Mouse (Mus musculus) midbrain, embryonic 14.5 days (tissue): ENCODE results near the gene Adra2c. TPM values are rescaled to one million over a fixed set of nuclear protein-coding genes. Genes with fewer than 3 reads are reported as not detected.

ENCODE experiments used
- ATAC-seq: fragments of 200-750 bp; cut with Nextera tagmentation; 2 replicates; pipeline ENCODE4 v1.8.0; 2017; ENCODE audit warnings: moderate number of reproducible peaks, moderate library complexity; ENCODE audit not compliant: low FRiP score, low TSS enrichment
- DNase-seq: peaks from one replicate; pipeline ENCODE4 v3.0.0-alpha.2; 2015
- H3K27ac ChIP-seq: fragments of 300-500 bp; sonication (generic); replicated peaks from 2 replicates; pipeline ENCODE4 v1.5.1; 2014; ENCODE audit warnings: mild to moderate bottlenecking, low read depth, low read length, moderate library complexity
- H3K27me3 ChIP-seq: fragments of 300-500 bp; sonication (generic); 2 replicates; pipeline ENCODE4 v1.6.1; 2014; ENCODE audit warnings: low read length, control low read depth, mixed read lengths; ENCODE audit not compliant: control insufficient read depth, insufficient read depth
- H3K36me3 ChIP-seq: fragments of 300-500 bp; sonication (generic); 2 replicates; pipeline ENCODE4 v1.6.1; 2014; ENCODE audit warnings: low read length, control low read depth; ENCODE audit not compliant: control insufficient read depth, insufficient read depth
- H3K4me1 ChIP-seq: fragments of 300-500 bp; sonication (generic); 2 replicates; pipeline ENCODE4 v1.6.1; 2014; ENCODE audit warnings: mild to moderate bottlenecking, antibody characterized with exemption, low read length, control low read depth; ENCODE audit not compliant: control insufficient read depth, insufficient read depth
- H3K4me2 ChIP-seq: fragments of 300-500 bp; sonication (generic); 2 replicates; pipeline ENCODE4 v1.6.1; 2014; ENCODE audit warnings: mild to moderate bottlenecking, low read length, moderate library complexity
- H3K4me3 ChIP-seq: fragments of 300-500 bp; sonication (generic); replicated peaks from 2 replicates; pipeline ENCODE4 v1.5.1; 2014; ENCODE audit warnings: low read depth, low read length
- H3K9ac ChIP-seq: fragments of 300-500 bp; sonication (generic); replicated peaks from 2 replicates; pipeline ENCODE4 v1.6.1; 2014; ENCODE audit warnings: mild to moderate bottlenecking, low read length, moderate library complexity
- H3K9me3 ChIP-seq: fragments of 300-500 bp; sonication (generic); 2 replicates; pipeline ENCODE4 v1.6.1; 2016; ENCODE audit warnings: low read length, control low read depth, mixed read lengths; ENCODE audit not compliant: control insufficient read depth
- WGBS: fragments of 180-500 bp; shearing (Covaris S2); extraction: QIAGEN DNeasy Blood & Tissue Kit; methylation state at CpG from one replicate; pipeline ENCODE4 v1.1.7; 2014; 5-methylcytosine and 5-hydroxymethylcytosine counted together
- polyA plus RNA-seq: library from polyadenylated mRNA; unstranded; fragments of >200 nt; fragmentation: Nextera tagmentation; extraction: Ambion mirVana; gene quantifications from 2 replicates; pipeline ENCODE4 v1.2.1, GENCODE M21; 2014

Adra2c gene
- polyA plus RNA-seq, 1 experiment from 2014 or later: 0.46 TPM

DNA sequence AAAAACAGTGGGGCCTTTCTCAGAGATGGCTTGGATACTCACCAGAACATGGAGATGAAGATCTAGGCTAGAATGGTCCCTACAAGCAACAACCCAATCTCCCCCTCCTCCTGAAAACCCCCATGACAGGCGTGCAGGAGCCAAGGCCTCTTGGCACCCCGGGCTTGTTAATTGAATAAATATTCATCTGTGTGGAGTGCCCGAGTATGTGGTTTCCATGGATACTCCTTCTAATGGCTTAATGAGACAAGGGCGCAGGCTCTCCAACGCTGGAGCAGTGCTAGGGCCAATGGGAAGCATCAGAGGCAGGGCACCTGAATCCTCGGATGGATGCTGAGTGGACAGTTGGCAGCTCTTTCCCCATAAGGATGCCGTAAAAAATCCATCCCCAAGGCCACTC is 10.6 kb upstream of the Adra2c start:
- H3K9me3 ChIP-seq: no peaks in the 10 kb centered on the region
- 24% methylated on average over 7 of the region's 7 CpGs for WGBS
- H3K36me3 ChIP-seq: no peaks in the 10 kb centered on the region
- peak; percentile 78 for ATAC-seq
- no peak overlapping the region for H3K9ac ChIP-seq
- peak; percentile 80 for DNase-seq
- peak overlapping the region; percentile 67 for H3K27ac ChIP-seq
- no peak overlapping the region for H3K4me3 ChIP-seq
- H3K4me1 ChIP-seq: peaks cover 14% of the 10 kb centered on the region
- no peak overlapping the region for H3K4me2 ChIP-seq
- no peaks in the 10 kb centered on the region for H3K27me3 ChIP-seq

DNA sequence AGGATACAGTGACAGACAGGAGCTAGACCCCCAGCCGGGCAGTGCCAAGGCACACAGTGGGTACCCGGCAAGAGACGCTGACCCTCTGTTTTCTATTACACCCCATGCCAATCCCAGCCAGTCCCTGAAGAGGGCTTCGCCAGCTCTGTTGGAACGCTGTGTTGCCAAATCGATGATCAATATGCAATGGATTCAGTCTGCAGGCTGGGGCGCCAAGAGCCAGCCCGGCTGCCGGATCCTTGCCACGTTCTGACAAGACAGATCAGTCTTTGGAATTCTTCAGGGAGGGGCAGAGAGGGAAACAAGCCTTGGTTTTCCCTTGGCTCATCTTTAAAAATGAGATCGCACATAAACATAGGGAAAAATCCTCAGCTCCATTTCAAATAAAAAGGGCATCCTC is 2.8 kb upstream of the Adra2c start:
- 66% methylated on average over 11 of the region's 11 CpGs for WGBS
- no peak overlapping the region for H3K4me2 ChIP-seq
- H3K4me1 ChIP-seq: no peaks in the 10 kb centered on the region
- no peak for DNase-seq
- no peaks in the 10 kb centered on the region for H3K9me3 ChIP-seq
- no peak overlapping the region for H3K27ac ChIP-seq
- H3K4me3 ChIP-seq: no peak overlapping the region
- peaks cover 34% of the 10 kb centered on the region for H3K27me3 ChIP-seq
- H3K36me3 ChIP-seq: no peaks in the 10 kb centered on the region
- no peak overlapping the region for H3K9ac ChIP-seq
- no peak for ATAC-seq

DNA sequence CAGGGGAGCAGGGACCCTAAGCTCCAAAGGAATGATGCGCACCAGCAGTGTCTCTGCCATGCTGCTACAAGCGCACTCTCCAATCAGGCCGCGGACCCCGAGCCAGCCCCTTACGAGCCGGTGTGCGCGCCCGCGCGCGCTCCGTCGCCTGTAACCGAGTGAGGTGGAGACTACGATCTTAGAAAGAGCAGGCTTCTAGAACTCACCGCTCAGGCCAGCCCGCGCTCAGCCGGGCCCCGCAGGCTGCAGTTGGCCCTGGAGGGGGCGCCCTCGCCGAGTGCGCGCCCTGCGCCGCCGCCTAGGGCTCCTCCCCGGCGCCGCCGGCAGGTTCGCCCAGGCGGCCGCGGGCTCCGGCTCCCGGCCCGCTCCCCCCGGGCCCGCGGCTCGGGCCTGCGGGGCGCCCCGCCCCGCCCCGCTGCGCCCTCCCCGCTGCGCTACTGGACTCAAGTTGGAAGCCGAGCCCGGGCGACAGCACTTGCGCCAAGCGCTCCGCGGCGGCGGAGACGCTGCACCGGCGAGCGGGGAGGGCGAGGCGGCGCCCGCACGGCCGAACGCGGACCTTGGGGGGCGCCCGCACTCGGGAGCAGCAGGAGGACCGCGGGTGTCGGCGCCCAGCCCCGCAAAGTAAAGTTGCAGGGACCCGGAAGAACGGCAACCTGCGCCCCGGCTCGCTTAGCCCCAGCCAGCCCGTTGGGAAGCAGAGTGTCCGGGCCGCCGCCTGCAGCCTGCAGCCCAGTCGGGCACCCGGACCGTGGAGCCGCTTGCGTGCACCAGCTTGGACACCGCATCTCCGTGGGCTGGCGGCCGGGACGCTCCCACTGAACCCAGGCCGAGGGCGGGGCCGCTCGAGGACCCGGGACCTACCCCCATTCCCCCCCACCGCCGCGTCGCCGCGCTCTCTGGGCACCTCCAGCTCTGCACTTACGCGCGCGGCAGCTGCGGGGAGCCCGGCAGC is 899 bp downstream of the Adra2c start:
- no peak overlapping the region for H3K27ac ChIP-seq
- WGBS: under 1% methylated on average over 113 of the region's 118 CpGs
- ATAC-seq: 0 out of 2 replicates have a peak, but pooled peaks have one; percentile 34

DNA sequence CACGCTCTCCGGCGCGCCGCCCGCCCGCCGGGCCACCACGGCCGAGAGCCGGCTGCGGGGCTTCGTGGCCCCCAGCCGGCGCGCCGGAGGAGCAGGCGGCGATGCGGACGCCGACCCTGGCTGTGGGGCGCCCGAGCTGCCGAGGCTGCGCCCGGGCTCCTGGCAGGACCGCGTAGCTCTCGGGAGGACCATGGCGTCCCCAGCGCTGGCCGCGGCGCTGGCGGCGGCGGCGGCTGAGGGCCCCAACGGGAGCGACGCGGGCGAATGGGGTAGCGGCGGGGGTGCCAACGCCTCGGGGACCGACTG is 1.5 kb downstream of the Adra2c start:
- 0% methylated on average over 48 of the region's 49 CpGs for WGBS
- Histone ChIP-seq H3K4me1 (no peaks in the 10 kb centered on the region), H3K4me3 (peak overlapping the region; percentile 40), H3K4me2 (peak overlapping the region; percentile 76), H3K27me3 (peaks cover 60% of the 10 kb centered on the region), H3K9me3 (no peaks in the 10 kb centered on the region), H3K27ac (no peak overlapping the region), H3K9ac (peak overlapping the region; percentile 46), H3K36me3 (no peaks in the 10 kb centered on the region)
- DNase-seq: peak; percentile 57
- 0 out of 2 replicates have a peak, but pooled peaks have one; percentile 31 for ATAC-seq

More for the DNA sequence above, 899 bp downstream of the Adra2c start:
- H3K4me1 ChIP-seq: no peaks in the 10 kb centered on the region
- H3K4me2 ChIP-seq: peak overlapping the region; percentile 76
- H3K9me3 ChIP-seq: no peaks in the 10 kb centered on the region
- peak overlapping the region; percentile 46 for H3K9ac ChIP-seq
- no peaks in the 10 kb centered on the region for H3K36me3 ChIP-seq
- peak; percentile 70 for DNase-seq
- peak overlapping the region; percentile 40 for H3K4me3 ChIP-seq
- H3K27me3 ChIP-seq: peaks cover 60% of the 10 kb centered on the region

DNA sequence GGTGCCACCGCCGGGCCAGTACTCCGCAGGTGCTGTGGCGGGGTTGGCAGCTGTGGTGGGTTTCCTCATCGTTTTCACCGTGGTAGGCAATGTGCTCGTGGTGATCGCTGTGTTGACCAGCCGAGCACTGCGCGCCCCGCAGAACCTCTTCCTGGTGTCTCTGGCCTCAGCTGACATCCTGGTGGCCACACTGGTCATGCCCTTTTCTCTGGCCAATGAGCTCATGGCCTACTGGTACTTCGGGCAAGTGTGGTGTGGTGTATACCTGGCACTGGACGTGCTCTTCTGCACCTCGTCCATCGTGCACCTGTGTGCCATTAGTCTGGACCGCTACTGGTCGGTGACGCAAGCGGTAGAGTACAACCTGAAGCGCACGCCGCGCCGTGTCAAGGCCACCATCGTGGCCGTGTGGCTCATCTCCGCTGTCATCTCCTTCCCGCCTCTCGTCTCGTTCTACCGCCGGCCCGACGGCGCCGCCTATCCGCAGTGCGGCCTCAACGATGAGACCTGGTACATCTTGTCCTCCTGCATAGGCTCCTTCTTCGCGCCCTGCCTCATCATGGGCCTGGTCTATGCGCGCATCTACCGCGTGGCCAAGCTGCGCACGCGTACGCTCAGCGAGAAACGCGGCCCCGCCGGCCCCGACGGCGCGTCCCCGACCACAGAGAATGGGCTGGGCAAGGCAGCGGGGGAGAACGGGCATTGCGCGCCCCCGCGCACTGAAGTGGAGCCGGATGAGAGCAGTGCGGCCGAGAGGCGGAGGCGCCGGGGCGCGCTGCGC is 2.1 kb downstream of the Adra2c start:
- ATAC-seq: no peak; the same call in 1 of the 2 replicates
- peak overlapping the region; percentile 46 for H3K9ac ChIP-seq

DNA sequence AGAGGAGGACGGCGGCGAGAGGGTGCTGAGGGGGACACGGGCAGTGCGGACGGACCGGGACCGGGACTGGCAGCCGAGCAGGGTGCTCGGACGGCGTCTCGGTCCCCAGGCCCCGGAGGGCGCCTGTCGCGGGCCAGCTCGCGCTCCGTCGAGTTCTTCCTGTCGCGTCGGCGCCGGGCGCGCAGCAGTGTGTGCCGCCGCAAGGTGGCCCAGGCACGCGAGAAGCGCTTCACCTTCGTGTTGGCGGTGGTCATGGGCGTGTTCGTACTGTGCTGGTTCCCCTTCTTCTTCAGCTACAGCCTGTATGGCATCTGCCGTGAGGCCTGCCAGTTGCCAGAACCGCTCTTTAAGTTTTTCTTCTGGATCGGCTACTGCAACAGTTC is 2.7 kb downstream of the Adra2c start:
- WGBS: 4% methylated on average over 39 of the region's 40 CpGs
- Histone ChIP-seq H3K27me3 (peaks cover 60% of the 10 kb centered on the region), H3K4me1 (peaks cover 4% of the 10 kb centered on the region; the same call in 1 of the 2 replicates), H3K4me3 (peak overlapping the region; percentile 40), H3K9ac (no peak overlapping the region), H3K9me3 (no peaks in the 10 kb centered on the region), H3K4me2 (peak overlapping the region; percentile 76), H3K27ac (no peak overlapping the region), H3K36me3 (no peaks in the 10 kb centered on the region)
- ATAC-seq (no peak), DNase-seq (peak; percentile 52)

More for the DNA sequence above, 2.1 kb downstream of the Adra2c start:
- H3K4me3 ChIP-seq: peak overlapping the region; percentile 40
- no peaks in the 10 kb centered on the region for H3K9me3 ChIP-seq
- H3K27ac ChIP-seq: no peak overlapping the region
- H3K36me3 ChIP-seq: no peaks in the 10 kb centered on the region
- H3K27me3 ChIP-seq: peaks cover 60% of the 10 kb centered on the region
- DNase-seq: peak; percentile 64
- peaks cover 2% of the 10 kb centered on the region; the same call in 1 of the 2 replicates for H3K4me1 ChIP-seq
- peak overlapping the region; percentile 76 for H3K4me2 ChIP-seq
- WGBS: 4% methylated on average over 75 of the region's 75 CpGs

DNA sequence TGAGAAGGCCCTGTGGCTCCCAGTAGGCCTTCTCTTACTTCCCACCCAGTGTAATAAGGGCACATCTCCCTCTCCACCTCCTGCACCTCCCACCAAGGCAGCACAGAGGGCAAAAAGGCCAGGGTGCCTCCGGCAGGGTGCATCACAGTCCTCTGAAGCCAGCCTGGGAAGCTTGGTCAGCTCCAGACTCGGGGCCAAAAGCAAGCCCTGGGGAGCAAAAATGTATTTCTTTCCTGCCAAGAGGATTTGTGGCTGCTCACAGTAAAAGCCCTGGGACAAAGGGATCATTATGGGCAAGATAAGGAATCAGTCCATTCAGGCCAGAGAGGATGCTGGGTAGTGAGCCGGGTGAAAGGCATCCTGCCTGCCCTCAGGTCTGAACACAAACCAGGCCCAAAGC is 7.2 kb downstream of the Adra2c start:
- H3K4me3 ChIP-seq: no peak overlapping the region
- H3K4me2 ChIP-seq: no peak overlapping the region
- ATAC-seq (no peak), DNase-seq (peak; percentile 28)
- no peaks in the 10 kb centered on the region for H3K9me3 ChIP-seq
- H3K9ac ChIP-seq: no peak overlapping the region; the same call in 1 of the 2 replicates
- no peaks in the 10 kb centered on the region for H3K36me3 ChIP-seq
- no peak overlapping the region for H3K27ac ChIP-seq
- H3K4me1 ChIP-seq: peaks cover 4% of the 10 kb centered on the region; the same call in 1 of the 2 replicates
- H3K27me3 ChIP-seq: peaks cover 27% of the 10 kb centered on the region
- WGBS: 29% methylated on average over 3 of the region's 3 CpGs

DNA sequence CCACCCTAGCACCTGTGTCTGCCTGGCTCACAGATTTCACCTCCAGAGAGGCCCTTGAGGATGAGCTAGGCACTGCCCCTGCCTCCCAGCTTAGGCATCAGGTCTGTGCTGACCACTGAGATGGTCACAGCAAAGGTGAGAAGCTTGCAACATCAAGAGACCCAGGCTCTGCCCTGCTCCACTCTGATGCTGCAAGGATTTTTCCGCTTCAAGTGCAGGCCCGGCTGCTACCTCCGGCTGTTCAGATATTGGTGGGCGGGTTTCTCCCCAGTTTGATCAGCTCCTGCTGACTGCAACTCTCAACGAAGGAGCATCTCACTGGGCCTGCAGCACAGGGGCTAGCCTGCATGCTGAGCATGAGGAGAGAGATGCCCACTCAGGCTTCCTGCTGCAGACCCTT is 8.1 kb downstream of the Adra2c start:
- Histone ChIP-seq H3K9ac (no peak overlapping the region), H3K9me3 (no peaks in the 10 kb centered on the region), H3K4me3 (no peak overlapping the region), H3K4me2 (no peak overlapping the region), H3K27me3 (peaks cover 18% of the 10 kb centered on the region), H3K36me3 (no peaks in the 10 kb centered on the region), H3K27ac (no peak overlapping the region), H3K4me1 (peaks cover 4% of the 10 kb centered on the region; the same call in 1 of the 2 replicates)
- DNase-seq (no peak), ATAC-seq (no peak)
- 76% methylated on average over 5 of the region's 5 CpGs for WGBS
